Mouse (Mus musculus): ENCODE data around the gene Crybb2. TPM values are rescaled to one million over a fixed set of nuclear protein-coding genes. Genes with fewer than 3 reads are reported as not detected.

The Crybb2 gene
- total RNA-seq, 4 experiments from 2014 or later, result not detected

GRCm38 (mm10) chr5:113035094-113036047, 34.5 kb downstream of the Crybb2 start:
- no peak for DNase-seq (ENCODE audit: low spot score)

GRCm38 (mm10) chr5:113031201-113031754, 38.6 kb downstream of the Crybb2 start:
- no peak for DNase-seq (ENCODE audit: low spot score)

GRCm38 (mm10) chr5:113030082-113030481, 39.8 kb downstream of the Crybb2 start:
- no peak for DNase-seq (ENCODE audit: low spot score)

- no peak for DNase-seq (ENCODE audit: low spot score)
Measured at GRCm38 (mm10) chr5:113026706-113027105, 43.2 kb downstream of the Crybb2 start.

- DNase-seq (ENCODE audit: low spot score), result no peak
Measured at GRCm38 (mm10) chr5:113024154-113024764, 45.7 kb downstream of the Crybb2 start.

- no peak for DNase-seq (ENCODE audit: low spot score)
Measured at GRCm38 (mm10) chr5:113018190-113018589, 51.7 kb downstream of the Crybb2 start.

- no peak for DNase-seq (ENCODE audit: low spot score)
Measured at GRCm38 (mm10) chr5:113017004-113017403, 52.9 kb downstream of the Crybb2 start.

- peak; percentile 21 for DNase-seq (ENCODE audit: low spot score)
Measured at GRCm38 (mm10) chr5:113015236-113016061, 54.5 kb downstream of the Crybb2 start, which contains the start of gene Grk3. Grk3 (minus strand) TSS chr5:113015791.

GRCm38 (mm10) chr5:113014808-113015235, 55.1 kb downstream of the Crybb2 start:
- DNase-seq (ENCODE audit: low spot score), result no peak

GRCm38 (mm10) chr5:113014111-113014807, 55.7 kb downstream of the Crybb2 start:
- DNase-seq (ENCODE audit: low spot score), result no peak

- no peak for DNase-seq (ENCODE audit: low spot score)
Measured at GRCm38 (mm10) chr5:113011926-113012325, 58.0 kb downstream of the Crybb2 start.

- DNase-seq (ENCODE audit: low spot score), result no peak
Measured at GRCm38 (mm10) chr5:113009183-113009820, 60.6 kb downstream of the Crybb2 start.

GRCm38 (mm10) chr5:113008496-113008895, 61.4 kb downstream of the Crybb2 start:
- no peak for DNase-seq (ENCODE audit: low spot score)

Other genes with a start within 250 kb of the Crybb2 start
- 100 to 1,000 TPM; 211 to 246 (median 225) TPM for gene Myo18b, start 173.8 kb downstream of the Crybb2 start, total RNA-seq (2022)
- gene Grk3, start 54.3 kb downstream of the Crybb2 start, total RNA-seq (2022), result 1 to 10 TPM; 3.5 to 5.2 (median 4.6) TPM
- gene Crybb3, start 11.5 kb upstream of the Crybb2 start, total RNA-seq (2022), result 1 to 10 TPM in 1 of 4 experiments, under 1 TPM in 3; 0.92 to 1.3 (median 0.93) TPM
- gene 2900026A02Rik, start 151.1 kb upstream of the Crybb2 start, total RNA-seq (2022), result 10 to 100 TPM; 15.4 to 21.6 (median 20.3) TPM
- not detected for gene Tmem211, start 156.8 kb upstream of the Crybb2 start, total RNA-seq (2022)
- under 1 TPM; 0.37 to 0.84 (median 0.58) TPM for gene Sgsm1, start 240.7 kb upstream of the Crybb2 start, total RNA-seq (2022)

Measured in heart, adult 8-10 months (tissue).